Mouse (Mus musculus) T-helper 1 cell (primary cell): ENCODE results near the gene Wdr61.

Experiments used
- in situ Hi-C: fragments of 300-600 bp; cut with MboI, MseI; formaldehyde crosslinking; loops from one replicate; pipeline ENCODE4 v1.15.1; 2025; ENCODE audit warnings: high pct_unique_total_duplicates

Gene Wdr61

DNA sequence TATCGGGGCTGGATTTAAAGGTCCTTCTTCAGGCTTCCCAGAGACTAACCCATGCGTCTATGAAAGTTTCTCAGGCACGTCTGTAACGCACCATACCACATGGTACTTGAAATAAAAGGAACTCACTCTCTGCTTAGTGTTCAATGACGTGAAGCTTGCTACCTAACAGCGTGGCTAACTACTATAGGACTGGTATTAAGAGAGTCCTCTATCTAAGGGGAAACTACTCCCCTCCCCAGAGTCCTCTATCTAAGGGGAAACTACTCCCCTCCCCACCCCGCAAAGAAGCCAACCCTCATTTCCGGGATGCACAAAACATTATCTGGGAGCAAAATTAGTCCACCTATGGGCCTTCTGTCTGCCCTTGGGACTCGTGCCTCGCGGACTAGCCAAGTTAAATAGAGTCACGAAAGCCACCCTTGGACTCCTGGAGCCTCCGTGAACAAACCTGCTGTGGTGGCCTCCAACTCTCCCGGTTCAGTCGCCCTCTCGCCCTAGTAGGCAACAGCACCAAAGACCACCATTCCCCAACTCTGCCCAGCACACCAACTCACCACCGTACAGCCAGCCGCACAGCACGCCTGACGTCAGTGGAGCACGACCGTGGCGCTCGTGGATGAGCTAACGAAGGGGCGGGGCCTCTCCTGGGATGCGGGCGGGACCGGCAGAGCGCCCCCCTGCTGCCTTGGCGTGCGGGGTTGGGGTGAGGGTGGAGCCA lies at the start of gene Wdr61:
Wdr61 (minus strand) TSS at position 599 of the 718 bp plus-strand sequence.
- in situ Hi-C loops: no loop called here

DNA sequence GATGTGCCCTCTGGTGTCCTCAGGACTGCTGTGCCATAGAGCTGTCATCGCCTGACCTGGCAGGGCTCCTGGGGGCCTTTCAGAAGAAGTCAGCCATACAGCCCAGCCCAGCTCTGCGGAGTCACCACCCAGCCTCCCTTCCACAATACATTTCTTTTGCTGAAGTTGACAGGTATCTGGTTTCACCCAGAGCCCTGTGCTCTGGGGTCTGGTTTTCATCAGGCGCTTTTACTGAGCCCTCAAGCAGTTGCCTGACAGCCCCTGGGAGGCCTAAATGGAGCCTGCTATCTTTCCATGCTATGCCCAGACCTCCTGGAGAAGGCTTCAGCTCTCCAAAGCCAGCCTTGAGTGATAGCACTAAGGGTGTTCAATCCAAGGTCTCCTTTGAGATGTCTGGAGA lies 49.7 kb upstream of the Wdr61 start:
- in situ Hi-C loops: no loop called here

DNA sequence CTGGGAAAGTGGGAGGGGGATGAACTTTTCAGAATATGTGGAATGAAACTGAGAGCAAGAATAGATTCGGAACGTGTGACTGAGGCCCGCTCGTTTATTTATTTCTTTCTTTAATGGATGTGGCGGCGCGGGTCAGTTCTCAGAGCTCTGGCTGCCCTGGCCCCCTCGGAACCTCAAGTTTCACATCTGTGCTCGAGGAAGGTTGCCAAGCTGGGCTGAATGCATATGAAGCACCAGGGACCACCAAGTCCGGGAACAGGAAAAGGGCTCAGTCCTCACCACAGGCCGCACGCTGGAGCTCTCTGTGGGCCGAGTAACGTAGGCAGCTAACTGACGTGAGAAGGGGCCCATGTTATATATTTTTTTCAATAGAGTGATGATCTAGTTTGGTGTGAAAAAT lies 48.2 kb upstream of the Wdr61 start:
- in situ Hi-C loops: no loop called here

DNA sequence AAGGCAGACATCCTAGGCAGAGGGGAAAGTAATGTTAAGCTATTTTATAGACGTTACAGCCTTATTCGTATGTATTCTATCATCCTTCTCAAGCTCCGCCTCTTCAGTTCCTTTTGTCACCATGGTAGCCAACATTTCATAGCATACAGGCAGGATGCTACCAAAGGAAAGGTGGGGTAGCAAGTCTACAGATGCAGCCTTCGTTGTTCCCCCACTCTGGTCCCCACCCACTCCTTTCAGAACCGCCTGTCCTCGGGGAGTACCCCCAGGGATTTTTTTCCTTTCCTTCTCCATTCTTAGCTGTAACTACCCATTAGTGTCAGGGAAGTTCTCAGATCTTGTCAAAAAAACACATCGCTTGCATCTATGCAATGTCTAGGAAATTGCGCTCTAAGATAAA lies 45.0 kb upstream of the Wdr61 start:
- in situ Hi-C loops: no loop called here

DNA sequence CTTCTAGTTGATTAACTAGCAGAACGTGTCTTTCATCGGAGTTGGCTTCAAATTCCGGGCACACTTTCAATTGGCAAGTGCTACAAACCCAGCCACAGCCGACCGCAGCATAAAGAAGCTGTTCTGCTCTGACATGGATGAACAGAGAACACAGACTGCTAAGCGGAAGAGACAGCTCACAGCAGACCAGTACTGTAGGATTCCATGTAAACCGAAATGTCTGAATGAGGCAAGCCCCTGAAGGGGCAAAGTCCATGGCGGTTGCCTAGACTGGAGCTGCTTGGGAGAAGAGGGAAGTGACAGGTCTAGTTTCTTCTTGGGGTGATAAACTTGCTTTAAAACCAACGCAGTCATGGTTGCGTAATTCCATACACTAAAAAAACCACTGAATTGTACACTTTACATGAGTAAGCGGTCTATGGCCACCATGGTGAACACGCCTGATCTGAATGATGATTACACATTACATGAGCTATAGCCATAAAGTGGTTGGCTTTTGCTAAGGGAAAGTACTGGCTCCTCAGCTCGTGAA lies 42.2 kb upstream of the Wdr61 start:
- in situ Hi-C loops: no loop called here

DNA sequence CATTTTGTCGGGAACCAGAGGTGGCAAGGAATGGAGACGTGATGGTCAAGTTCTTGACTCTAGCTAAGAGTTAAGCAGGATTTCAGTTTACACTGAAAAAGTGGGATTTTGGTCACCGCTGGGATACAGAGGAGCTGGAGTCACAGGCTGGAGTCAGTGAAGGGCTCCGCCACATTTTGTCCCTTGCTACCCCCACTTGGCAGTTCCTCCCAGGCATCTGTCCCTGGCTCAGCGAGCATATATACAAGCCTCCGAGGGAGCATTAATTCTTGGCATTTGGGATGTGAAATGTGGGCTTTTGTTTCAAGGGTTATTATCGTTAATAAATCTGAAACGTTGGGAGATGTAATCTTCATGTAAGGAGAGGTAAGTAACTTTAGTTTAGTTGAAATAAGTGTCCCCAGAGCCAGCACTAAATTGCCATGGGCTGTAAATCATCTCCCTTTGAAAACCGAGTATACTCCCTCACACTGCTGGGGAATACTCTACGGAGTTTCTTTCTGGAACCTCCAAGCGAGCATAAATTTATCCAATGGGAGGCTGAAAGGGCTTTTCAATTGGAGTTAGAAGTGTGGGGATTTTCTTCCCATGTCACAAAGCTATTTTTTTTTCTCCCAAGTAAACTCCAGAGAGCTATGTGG lies 35.9 kb upstream of the Wdr61 start:
- in situ Hi-C loops: no loop called here

DNA sequence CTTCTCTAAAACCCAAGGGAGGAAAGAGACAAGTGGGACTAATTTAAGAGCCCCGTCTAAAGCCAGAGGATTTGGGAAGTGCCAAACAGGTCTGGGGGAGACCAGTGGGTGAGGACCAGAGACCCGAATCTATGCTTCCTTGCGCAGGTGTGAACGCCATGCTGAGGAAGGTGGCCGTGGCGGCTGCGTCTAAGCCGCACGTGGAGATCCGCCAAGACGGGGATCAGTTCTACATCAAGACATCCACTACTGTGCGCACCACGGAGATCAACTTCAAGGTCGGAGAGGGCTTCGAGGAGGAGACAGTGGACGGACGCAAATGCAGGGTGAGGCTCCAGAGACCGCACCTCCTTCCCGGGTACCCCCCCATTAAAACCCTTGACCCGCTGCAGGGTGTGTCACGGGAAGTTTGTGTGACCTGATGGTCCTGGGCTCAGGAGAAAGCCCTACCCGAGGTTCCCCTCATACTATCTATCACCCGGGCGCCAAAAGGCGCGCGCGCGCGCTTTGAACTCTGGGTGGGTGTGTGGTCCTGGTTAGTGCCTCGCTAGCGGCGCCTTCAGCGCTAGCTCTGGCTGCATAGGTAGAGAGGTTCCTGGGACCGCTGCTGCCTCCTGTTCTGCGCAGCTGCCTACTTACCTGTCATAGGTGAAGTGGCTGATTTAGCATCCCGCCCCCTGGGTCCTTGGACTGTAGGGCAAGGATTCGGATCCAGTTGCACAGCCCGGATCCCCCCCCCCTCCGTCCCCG lies 31.2 kb upstream of the Wdr61 start:
- in situ Hi-C loops: no loop called here

DNA sequence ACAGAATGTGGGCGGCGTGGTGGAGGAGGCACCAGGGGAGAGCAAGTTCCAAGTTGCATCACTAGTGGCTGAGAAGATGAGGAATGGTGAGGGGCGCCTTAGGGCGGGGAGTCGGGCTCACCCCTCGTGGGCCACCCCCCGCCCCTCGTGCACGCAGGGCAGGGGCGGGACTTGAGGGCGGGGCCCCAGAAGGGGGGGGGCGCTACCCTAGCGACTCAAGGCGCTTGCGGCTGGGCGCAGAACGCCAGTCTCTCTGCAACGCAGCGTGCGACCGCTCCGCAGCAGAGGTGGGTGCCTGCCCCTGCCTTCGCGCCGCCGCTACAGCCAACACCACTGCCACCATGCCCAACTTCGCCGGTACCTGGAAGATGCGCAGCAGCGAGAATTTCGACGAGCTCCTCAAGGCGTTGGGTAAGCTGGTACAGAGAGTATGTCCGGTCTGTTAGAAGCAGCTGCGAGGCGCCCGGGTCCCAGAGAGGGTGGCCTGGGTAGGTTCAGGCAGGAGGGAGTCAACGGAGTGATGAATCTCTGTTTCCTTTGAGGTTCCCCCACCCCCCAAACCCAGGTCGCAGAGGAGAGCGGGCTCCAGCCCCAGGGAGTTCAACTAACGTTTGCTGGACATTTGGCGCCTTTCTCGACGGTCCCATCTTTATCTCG lies 30.4 kb upstream of the Wdr61 start, which contains the start of gene Crabp1:
Crabp1 (plus strand) TSS at position 188 of the 657 bp plus-strand sequence.
- in situ Hi-C loops: no loop called here

DNA sequence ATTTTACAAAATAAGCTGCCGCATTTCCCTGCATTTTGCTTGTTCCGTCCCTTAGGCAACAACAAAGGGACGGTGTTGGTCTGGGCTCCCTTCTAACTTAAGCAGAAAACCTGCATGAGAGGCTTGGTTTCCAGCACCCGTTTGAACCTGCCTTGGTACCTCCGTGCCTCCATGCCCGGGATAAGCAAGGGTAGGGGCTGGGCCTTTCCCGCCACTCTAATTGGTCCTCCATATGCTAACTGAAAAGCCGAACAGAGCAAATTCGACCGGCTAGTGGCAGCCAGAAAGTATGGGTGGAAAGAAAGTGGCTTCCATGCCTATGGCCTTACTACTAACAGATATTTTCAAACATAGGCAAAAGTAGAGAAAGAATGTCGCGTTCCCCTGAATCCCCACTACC lies 29.8 kb upstream of the Wdr61 start:
- in situ Hi-C loops: no loop called here

DNA sequence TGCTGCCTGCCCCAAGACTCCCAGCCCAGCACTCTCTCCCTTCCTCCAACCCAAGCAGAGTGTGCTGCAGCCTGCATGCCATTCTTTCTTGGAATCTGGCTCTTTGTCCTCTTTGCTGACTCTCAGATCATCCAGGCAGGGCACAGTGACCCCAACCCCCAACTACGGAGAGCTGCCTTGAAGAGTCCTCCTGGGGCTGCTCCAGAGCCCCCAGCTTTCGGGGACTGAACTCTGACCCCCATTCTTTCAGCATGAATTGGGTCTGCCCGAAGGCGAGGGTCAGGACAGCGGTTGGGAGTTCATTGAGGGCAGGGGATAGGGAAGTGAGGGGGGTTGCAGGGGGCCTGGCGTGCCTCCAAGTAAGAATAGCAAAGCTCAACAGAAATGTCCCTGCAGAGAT lies 25.3 kb upstream of the Wdr61 start:
- in situ Hi-C loops: no loop called here

DNA sequence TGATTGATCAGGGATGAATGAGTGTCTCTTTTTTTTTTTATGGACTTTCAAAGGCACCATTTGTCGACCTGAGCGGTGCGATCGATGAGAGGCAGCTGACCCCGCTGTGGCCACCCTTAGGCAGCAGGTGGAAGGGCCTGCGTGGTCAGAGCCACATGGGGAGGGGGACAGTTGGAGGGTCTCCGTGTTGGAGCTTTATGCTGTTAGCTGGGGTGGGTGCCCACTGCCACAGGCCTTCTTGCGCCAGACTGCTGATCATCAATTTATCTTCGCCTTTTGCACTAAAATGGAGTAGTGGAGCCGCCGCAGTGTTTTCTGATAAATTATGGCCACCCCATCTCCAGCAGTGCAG lies 18.6 kb upstream of the Wdr61 start:
- in situ Hi-C loops: no loop called here

DNA sequence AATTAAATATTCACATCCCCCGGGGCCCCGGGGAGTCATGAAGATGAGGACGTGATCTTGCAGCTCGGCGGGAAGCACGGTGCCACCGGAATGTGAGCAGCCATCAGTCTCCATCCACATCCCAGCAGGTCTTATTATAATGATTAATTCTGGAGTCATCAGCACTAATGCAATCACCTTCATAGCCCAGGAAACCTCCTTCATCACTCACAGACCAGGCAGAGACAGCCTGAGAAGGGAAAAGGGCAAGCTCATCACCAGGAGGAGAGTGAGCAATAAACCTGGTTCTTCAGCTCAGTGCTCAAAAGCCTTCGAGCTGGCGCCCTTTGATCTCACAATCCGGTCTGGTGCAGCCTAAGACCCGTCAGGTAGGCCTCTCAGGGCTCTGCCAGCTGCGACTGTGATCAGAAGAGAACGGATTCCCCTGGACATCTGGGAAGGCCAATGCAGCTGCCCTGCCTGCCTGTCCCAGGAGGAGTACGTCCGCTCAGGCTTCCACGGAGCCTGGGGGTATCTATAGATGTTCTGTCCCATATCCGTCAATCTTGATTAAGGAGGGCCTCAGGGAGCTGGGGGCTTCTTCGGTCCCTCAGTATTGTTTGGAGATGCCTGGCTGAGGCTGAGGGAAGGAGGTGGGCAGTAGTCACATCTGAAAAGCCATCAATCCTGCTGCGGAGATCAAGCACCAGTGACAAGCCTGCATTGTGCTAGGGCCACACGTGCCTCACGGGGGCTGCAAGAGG lies 18.1 kb upstream of the Wdr61 start:
- in situ Hi-C loops: no loop called here

DNA sequence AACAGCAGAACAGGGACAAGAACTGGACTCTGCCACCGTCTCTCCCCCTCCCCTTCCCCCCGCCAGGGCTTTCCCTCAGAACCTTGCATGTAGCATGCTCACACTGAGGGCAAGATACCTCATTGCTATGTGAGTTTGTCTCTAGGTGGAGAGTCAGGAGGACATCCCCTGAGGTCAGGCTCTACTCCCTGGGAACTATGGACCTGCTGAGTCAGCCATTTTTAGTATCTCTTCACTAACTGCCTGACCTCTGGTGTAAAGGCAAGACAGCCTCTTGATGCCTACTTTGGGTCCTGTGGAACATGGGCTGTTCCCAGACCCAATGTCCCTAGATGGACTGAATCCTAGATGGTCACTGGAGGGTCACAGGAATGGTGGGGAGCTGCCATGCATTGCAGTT lies 17.4 kb upstream of the Wdr61 start:
- in situ Hi-C loops: no loop called here

DNA sequence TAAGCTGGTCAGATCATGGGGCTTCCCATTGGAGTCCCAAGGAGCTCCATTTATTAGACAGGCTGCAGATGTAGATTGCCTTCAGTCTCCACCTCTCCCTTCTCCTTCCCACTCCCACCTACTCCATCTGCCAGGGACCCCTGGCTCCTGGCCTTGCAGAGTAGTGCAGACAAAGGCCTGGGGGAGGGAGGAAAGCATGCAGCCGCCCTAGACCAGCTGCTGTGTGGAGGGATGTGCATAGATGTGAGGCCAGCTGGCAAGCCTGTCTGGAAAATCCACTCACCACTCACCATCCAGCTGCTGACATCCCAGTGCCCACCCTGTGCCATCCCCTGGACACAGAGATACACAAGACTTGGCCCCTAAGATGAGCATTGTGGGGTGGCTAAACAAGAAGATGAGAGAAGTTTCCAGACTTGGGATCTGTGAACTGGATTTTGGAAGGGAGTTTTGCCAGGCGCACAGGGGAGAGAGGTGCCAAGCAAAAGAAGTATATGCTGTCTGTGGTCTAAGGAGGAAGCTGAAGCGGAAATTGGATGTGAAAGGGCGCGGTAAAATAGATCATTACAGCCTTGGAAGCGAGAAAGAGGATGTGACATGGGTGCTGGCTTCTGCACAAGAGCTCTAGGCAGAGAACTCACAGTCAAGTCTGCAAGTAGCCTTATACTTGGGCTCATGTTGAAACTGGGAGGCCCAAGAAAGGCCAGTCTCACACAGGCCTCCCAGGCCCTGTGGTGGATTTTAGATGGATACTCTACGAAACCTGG lies 16.1 kb upstream of the Wdr61 start:
- in situ Hi-C loops: no loop called here

DNA sequence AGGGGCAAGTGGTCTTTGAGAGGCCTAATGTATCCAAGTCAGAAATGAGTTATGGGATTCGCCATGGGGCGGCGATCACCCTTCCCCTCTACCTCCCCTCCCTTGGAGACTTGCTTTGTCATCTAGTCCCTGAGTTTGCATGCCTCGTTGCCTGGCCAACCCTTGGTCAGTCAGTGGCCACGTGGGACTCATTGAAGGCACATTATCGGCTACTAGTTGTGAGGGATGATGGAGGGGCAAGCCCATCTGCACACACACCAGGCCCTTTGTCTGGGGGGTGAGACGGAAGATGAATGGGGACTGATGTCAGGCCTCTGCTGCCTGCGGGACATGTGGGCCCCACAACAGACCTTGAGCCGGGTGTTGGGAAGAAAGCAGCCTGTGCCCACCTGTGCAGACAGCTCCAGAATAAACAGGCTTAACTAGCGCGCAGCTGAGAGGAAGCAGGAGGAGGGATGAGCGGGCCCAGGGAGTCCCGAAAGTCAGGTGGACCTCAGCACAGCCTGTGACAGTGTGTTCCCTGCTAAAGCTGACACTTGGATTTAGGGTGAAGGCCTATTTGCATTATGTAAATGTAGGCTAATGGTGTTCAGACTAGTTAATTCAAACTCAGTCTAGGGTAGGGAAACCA lies 11.5 kb upstream of the Wdr61 start:
- in situ Hi-C loops: no loop called here

DNA sequence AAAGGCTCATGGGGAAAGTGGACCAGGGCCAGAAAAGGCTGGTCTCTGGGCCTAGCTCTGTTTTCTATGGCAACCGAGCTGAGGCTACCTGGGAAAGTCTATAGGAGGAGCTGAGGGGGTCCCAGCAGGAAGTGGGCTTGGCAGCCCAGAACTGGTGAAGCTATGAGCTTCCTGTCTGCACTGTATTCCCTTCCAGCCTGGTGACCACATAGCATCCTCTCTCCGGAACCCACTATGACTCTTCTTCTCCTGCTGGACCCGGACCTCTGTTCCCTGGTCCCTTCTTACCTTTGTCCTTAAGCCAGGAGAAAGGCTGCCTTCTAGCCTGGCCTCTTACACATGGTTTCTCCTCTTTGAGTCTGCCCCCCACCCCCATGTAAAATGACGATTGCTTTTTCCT lies 9.6 kb upstream of the Wdr61 start:
- in situ Hi-C loops: no loop called here

DNA sequence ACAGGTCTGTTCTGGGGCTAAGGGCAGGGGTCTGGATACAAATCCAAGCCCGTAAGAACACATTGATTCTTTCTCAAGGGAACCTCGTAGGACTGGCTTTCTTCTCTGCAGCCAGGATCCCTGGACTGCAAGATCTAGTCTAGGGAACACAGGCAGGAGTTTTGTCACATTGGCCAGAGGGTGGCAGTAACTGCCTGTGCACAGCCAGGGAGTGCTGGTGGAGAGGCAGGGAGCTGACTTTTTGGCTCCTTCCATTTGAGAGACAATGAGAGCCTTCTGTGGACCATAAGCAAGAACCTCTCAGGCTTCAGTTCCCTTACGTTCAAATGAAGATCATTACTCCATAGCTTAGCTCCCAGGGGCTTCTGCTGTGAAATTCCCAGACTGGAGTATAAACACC lies 4.1 kb upstream of the Wdr61 start:
- in situ Hi-C loops: loop anchor here (5.0 kb wide), 1 partner anchor 84 kb away; no protein-coding TSS in a partner anchor

DNA sequence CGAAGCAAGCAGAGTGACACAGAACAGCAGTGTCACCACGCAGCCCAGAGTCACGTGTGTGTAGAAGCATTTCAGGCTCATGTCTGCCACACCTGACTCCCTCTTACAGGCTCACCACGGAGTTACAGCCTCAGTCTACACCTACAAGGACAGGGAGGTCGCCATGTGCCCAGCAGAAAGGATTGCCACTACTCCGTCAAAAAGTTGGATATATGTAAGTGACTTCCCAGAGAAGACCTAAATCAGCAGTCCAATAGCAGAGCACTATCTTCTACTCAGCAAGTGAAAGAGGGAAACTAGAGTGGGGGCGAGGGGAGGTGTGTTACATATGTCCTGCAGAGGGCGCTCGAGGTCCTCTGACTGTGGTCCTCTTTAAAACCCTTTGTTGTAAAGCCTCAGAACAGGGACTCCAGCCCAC lies 2.0 kb upstream of the Wdr61 start:
- in situ Hi-C loops: loop anchor here (5.0 kb wide), 1 partner anchor 86 kb away; no protein-coding TSS in a partner anchor

DNA sequence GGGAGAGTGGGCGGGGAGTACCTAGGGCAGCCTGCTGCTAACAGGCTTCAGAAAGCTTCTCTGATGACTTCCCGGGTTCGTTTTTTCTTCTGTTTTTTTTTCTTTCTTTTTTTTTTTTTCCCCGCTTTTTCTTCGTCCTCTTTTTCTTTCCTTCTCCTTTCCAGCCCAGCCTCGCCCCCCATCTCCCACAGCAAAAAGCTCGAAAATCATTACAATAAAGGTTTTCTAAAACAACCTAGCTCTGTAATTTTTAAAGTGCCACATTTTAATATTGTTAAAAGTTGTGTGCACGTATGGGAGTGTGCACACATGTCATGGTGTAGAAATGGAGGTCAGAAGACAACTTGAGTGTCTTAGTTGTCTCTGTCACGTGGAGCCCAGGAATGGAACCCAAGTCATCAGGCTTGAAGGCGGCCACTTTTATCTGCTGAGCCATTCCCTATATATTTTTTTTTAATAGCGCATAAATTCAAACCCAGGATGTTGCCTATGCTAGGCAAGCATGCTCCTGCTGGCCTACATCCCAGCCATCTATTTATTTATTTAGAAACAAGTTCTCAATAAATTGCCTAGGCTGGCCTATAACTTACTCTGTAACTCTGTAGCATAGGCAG lies 427 bp upstream of the Wdr61 start:
- in situ Hi-C loops: loop anchor here (5.0 kb wide), 1 partner anchor 88 kb away; no protein-coding TSS in a partner anchor
